In the genomic region with DNA sequence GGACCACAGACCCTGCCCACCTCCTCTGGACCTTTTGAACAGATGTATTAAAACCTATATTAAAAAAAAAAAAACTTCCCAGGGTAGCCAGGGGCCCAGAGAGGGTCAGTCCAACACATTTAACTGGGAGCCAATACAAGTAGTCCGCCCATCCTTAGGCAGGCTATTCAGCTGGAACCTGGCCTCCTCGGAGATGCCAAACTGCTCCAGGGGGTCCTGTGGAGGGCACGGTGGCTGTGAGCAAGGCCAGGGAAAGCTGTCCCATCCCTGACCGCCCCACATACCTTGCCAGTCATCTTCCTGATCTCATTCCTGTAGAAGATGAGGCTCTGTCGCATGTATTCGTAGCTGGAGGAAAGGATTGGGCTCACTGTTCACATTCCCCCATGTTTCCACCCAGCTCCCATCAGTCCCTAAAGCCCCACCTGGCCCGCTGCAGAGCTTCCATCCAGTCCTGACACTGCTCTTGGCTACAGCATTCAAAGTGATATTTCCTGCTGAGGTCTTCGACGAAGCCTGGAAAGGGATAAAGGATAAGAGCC, we compare ENCODE assay signal across 9 mouse cellular contexts. TPM values are rescaled to one million over a fixed set of nuclear protein-coding genes. Genes with fewer than 3 reads are reported as not detected.
DNase-seq lines count a peak whose midpoint lies in the region; ATAC-seq lines count a peak whose summit lies in the region.
"Had no signal": no experiment of that assay in that cellular context is flagged by ENCODE, and none has a peak within 500 bp of the region (broad histone marks: within the 10 kb centered on the region; RNA-seq: fewer than 3 reads in every experiment).

No protein-coding gene starts in this region.

- peak overlapping the region; percentile 91 for H3K4me3 ChIP-seq in lung, embryonic 15.5 days
- H3K4me3 ChIP-seq in limb, embryonic 13.5 days, result peak overlapping the region; percentile 89
- peak overlapping the region; percentile 94; the same call in 1 of the 2 replicates for H3K4me3 ChIP-seq in stomach, embryonic 16.5 days (replicated peaks; ENCODE audit: low read length)

- H3K9me3 ChIP-seq in lung, embryonic 15.5 days, result no peaks in the 10 kb centered on the region
- H3K9me3 ChIP-seq in limb, embryonic 13.5 days, result no peaks in the 10 kb centered on the region
- H3K9me3 ChIP-seq in stomach, embryonic 16.5 days (replicated peaks; ENCODE audit: control insufficient read depth, low read length), result no peaks in the 10 kb centered on the region

- no peaks in the 10 kb centered on the region for H3K27me3 ChIP-seq in lung, embryonic 15.5 days
- no peaks in the 10 kb centered on the region for H3K27me3 ChIP-seq in limb, embryonic 13.5 days
- no peaks in the 10 kb centered on the region for H3K27me3 ChIP-seq in stomach, embryonic 16.5 days (ENCODE audit: control insufficient read depth, insufficient read depth, low read length)

- H3K4me1 ChIP-seq in lung, embryonic 15.5 days, result peaks cover 26% of the 10 kb centered on the region
- H3K4me1 ChIP-seq in limb, embryonic 13.5 days, result peaks cover 27% of the 10 kb centered on the region
- peaks cover 26% of the 10 kb centered on the region for H3K4me1 ChIP-seq in stomach, embryonic 16.5 days (ENCODE audit: control insufficient read depth, insufficient read depth, low read length)

- no peak for ATAC-seq in lung, embryonic 15.5 days (ENCODE audit: borderline replicate concordance, extremely low read depth, low FRiP score, low TSS enrichment)
- no peak for ATAC-seq in limb, embryonic 13.5 days (ENCODE audit: low FRiP score, low read depth)
- ATAC-seq in stomach, embryonic 16.5 days (ENCODE audit: insufficient read depth, low FRiP score), result no peak

- H3K27ac ChIP-seq in lung, embryonic 15.5 days, result no peak overlapping the region
- no peak overlapping the region; the same call in 1 of the 2 replicates for H3K27ac ChIP-seq in limb, embryonic 13.5 days
- H3K27ac ChIP-seq in stomach, embryonic 16.5 days (ENCODE audit: low read length), result no peak overlapping the region

- H3K4me2 ChIP-seq in lung, embryonic 15.5 days, result peak overlapping the region; percentile 79
- peak overlapping the region; percentile 92 for H3K4me2 ChIP-seq in limb, embryonic 13.5 days (replicated peaks)
- H3K4me2 ChIP-seq in stomach, embryonic 16.5 days (ENCODE audit: low read depth, low read length), result peak overlapping the region; percentile 79; the same call in 1 of the 2 replicates

- H3K9ac ChIP-seq in lung, embryonic 15.5 days, result peak overlapping the region; percentile 98; the same call in 1 of the 2 replicates
- H3K9ac ChIP-seq in limb, embryonic 13.5 days, result peak overlapping the region; percentile 99
- H3K9ac ChIP-seq in stomach, embryonic 16.5 days (ENCODE audit: low read length), result peak overlapping the region; percentile 99; the same call in 1 of the 2 replicates

- peaks cover 56% of the 10 kb centered on the region for H3K36me3 ChIP-seq in lung, embryonic 15.5 days
- peaks cover 68% of the 10 kb centered on the region for H3K36me3 ChIP-seq in limb, embryonic 13.5 days
- peaks cover 11% of the 10 kb centered on the region; the same call in 1 of the 2 replicates for H3K36me3 ChIP-seq in stomach, embryonic 16.5 days (ENCODE audit: control insufficient read depth, insufficient read depth, low read length)

- 71% methylated on average over 9 of the region's 9 CpGs for WGBS in lung, embryonic 15.5 days
- WGBS in limb, embryonic 13.5 days, result 93% methylated on average over 9 of the region's 9 CpGs
- WGBS in stomach, embryonic 16.5 days, result 85% methylated on average over 9 of the region's 9 CpGs

- peak; percentile 57 for DNase-seq in cerebellum, adult 9-10 months
- no peak for DNase-seq in cerebellum, adult 18-20 months
- DNase-seq in lung, postnatal 25 days (ENCODE audit: low spot score), result no peak
- no peak for DNase-seq in thymus, adult 18-20 months
- DNase-seq in Muller cell, postnatal 12 days (ENCODE audit: inconsistent ontology term), result no peak
- DNase-seq: adrenal gland, postnatal 25 days had no signal

RNA-seq across cellular contexts. Expression of gene Sf3a2, which starts 1.6 kb away (rescaled TPM):
- 60.1 and 64.7 TPM in 2 replicates for polyA plus RNA-seq in lung, embryonic 15.5 days (2015; fragmentation: Nextera tagmentation; extraction: Ambion mirVana)
- 73.0 and 77.4 TPM in 2 replicates for polyA plus RNA-seq in limb, embryonic 13.5 days (2015; fragmentation: Nextera tagmentation; extraction: Ambion mirVana)
- 51.3 and 53.7 TPM in 2 replicates for polyA plus RNA-seq in stomach, embryonic 16.5 days (2015; fragmentation: Nextera tagmentation; extraction: Ambion mirVana)

RNA-seq across cellular contexts. Expression of gene Plekhj1, which starts 2.0 kb away (rescaled TPM):
- 116 and 118 TPM in 2 replicates for polyA plus RNA-seq in lung, embryonic 15.5 days (2015; fragmentation: Nextera tagmentation; extraction: Ambion mirVana)
- 127 and 128 TPM in 2 replicates for polyA plus RNA-seq in limb, embryonic 13.5 days (2015; fragmentation: Nextera tagmentation; extraction: Ambion mirVana)
- 102 and 114 TPM in 2 replicates for polyA plus RNA-seq in stomach, embryonic 16.5 days (2015; fragmentation: Nextera tagmentation; extraction: Ambion mirVana)

RNA-seq across cellular contexts. Expression of gene Amh, which starts 8.7 kb away (rescaled TPM):
- 0.09 and 0.13 TPM in 2 replicates for polyA plus RNA-seq in lung, embryonic 15.5 days (2015; fragmentation: Nextera tagmentation; extraction: Ambion mirVana)
- polyA plus RNA-seq in limb, embryonic 13.5 days (2015; fragmentation: Nextera tagmentation; extraction: Ambion mirVana), result not detected in 2 replicates
- not detected in 2 replicates for polyA plus RNA-seq in stomach, embryonic 16.5 days (2015; fragmentation: Nextera tagmentation; extraction: Ambion mirVana)

RNA-seq across cellular contexts. Expression of gene Jsrp1, which starts 16.9 kb away (rescaled TPM):
- 0.74 and 1.5 TPM in 2 replicates for polyA plus RNA-seq in lung, embryonic 15.5 days (2015; fragmentation: Nextera tagmentation; extraction: Ambion mirVana)
- 4.5 and 5.2 TPM in 2 replicates for polyA plus RNA-seq in limb, embryonic 13.5 days (2015; fragmentation: Nextera tagmentation; extraction: Ambion mirVana)
- polyA plus RNA-seq in stomach, embryonic 16.5 days (2015; fragmentation: Nextera tagmentation; extraction: Ambion mirVana), result 0.65 and 8.4 TPM in 2 replicates

RNA-seq across cellular contexts. Expression of gene Oaz1, which starts 30.1 kb away (rescaled TPM):
- polyA plus RNA-seq in lung, embryonic 15.5 days (2015; fragmentation: Nextera tagmentation; extraction: Ambion mirVana), result 1,965 and 1,985 TPM in 2 replicates
- polyA plus RNA-seq in limb, embryonic 13.5 days (2015; fragmentation: Nextera tagmentation; extraction: Ambion mirVana), result 1,885 and 1,910 TPM in 2 replicates
- 1,560 and 1,582 TPM in 2 replicates for polyA plus RNA-seq in stomach, embryonic 16.5 days (2015; fragmentation: Nextera tagmentation; extraction: Ambion mirVana)
